ENCODE assay signal across 8 mouse cellular contexts in genomic region chrX:74392535-74393443, GRCm38 (mm10). TPM values are rescaled to one million over a fixed set of nuclear protein-coding genes. Genes with fewer than 3 reads are reported as not detected.
A peak's percentile ranks its signal among the peaks of the same experiment; 100 is the strongest.
DNase-seq lines count a peak whose midpoint lies in the region; ATAC-seq and TF ChIP-seq lines count a peak whose summit lies in the region.

TSS of gene Fam3a (minus strand) at chrX:74393272.
TSS of gene Ikbkg (plus strand) at chrX:74393290.

- H3K4me1 ChIP-seq in ES-E14 (ENCODE audit: control insufficient read depth in 2 of 2, insufficient read depth in 2 of 2, low read length in 2 of 2, poor library complexity in 1 of 2): no peaks in the 10 kb centered on the region
- H3K4me1 ChIP-seq in forebrain, embryonic 15.5 days: peaks cover 6% of the 10 kb centered on the region
- H3K4me1 ChIP-seq in lung, embryonic 15.5 days: 0 out of 2 replicates have a peak, but pooled peaks cover 5% of the 10 kb centered on the region

- no peaks in the 10 kb centered on the region for H3K9me3 ChIP-seq in ES-E14 (ENCODE audit: control insufficient read depth, insufficient read depth, low read depth, low read length)
- no peaks in the 10 kb centered on the region for H3K9me3 ChIP-seq in forebrain, embryonic 15.5 days
- H3K9me3 ChIP-seq in lung, embryonic 15.5 days: no peaks in the 10 kb centered on the region

- in situ Hi-C loops in ES-E14 (cut with MboI; ENCODE audit: low sequenced_read_pairs in 2 of 2, unreplicated experiment in 2 of 2): no loop called here

- DNase-seq in ES-E14 (ENCODE audit: low read depth, low spot score): peak; percentile 63
- peak; percentile 87 for DNase-seq in cerebellum, adult 11-12 months
- peak; percentile 74 for DNase-seq in heart, postnatal 25 days (ENCODE audit: low spot score)
- DNase-seq in layer of hippocampus, adult 8-10 months (ENCODE audit: low spot score in 2 of 2): peak; percentile 63 to 81
- peak; percentile 84 for DNase-seq in ovary, adult 18-20 months (ENCODE audit: low spot score)
- DNase-seq in thymus, postnatal 0 days (ENCODE audit: low spot score): peak; percentile 87

- intact Hi-C loops in heart, postnatal 25 days (cut with DNase I): no loop called here

- peak within 1 kb of the TSS; percentile 55 for H3K4me2 ChIP-seq in forebrain, embryonic 15.5 days (replicated peaks)
- H3K4me2 ChIP-seq in lung, embryonic 15.5 days: peak within 1 kb of the TSS; percentile 63

- H3K27me3 ChIP-seq in forebrain, embryonic 15.5 days: no peaks in the 10 kb centered on the region
- no peaks in the 10 kb centered on the region for H3K27me3 ChIP-seq in lung, embryonic 15.5 days

- 24% methylated on average over 30 of the region's 30 CpGs for WGBS in forebrain, embryonic 15.5 days
- whole genome bisulfite sequencing in lung, embryonic 15.5 days: 18% methylated on average over 27 of the region's 30 CpGs

- H3K27ac ChIP-seq in ES-E14 (ENCODE audit: insufficient read depth, low read depth, low read length, poor library complexity, severe bottlenecking): peak within 1 kb of the TSS; percentile 82
- peak within 1 kb of the TSS; percentile 61 for H3K27ac ChIP-seq in forebrain, embryonic 15.5 days (replicated peaks)
- H3K27ac ChIP-seq in lung, embryonic 15.5 days: peak within 1 kb of the TSS; percentile 81

- no peaks in the 10 kb centered on the region for H3K36me3 ChIP-seq in ES-E14 (ENCODE audit: control insufficient read depth, insufficient read depth, low read length, poor library complexity, severe bottlenecking)
- no peaks in the 10 kb centered on the region for H3K36me3 ChIP-seq in forebrain, embryonic 15.5 days
- no peaks in the 10 kb centered on the region for H3K36me3 ChIP-seq in lung, embryonic 15.5 days

- peak within 1 kb of the TSS; percentile 83 to 94 for H3K4me3 ChIP-seq in ES-E14 (ENCODE audit: insufficient read depth in 1 of 2, low read depth in 1 of 2, low read length in 2 of 2, poor library complexity in 1 of 2, severe bottlenecking in 1 of 2)
- peak within 1 kb of the TSS; percentile 46 for H3K4me3 ChIP-seq in forebrain, embryonic 15.5 days
- peak within 1 kb of the TSS; percentile 56 for H3K4me3 ChIP-seq in lung, embryonic 15.5 days

- H3K9ac ChIP-seq in ES-E14 (ENCODE audit: insufficient read depth, low read depth, low read length, poor library complexity, severe bottlenecking): peak within 1 kb of the TSS; percentile 93
- H3K9ac ChIP-seq in forebrain, embryonic 15.5 days (replicated peaks): peak within 1 kb of the TSS; percentile 59
- H3K9ac ChIP-seq in lung, embryonic 15.5 days: peak within 1 kb of the TSS; percentile 72

- ATAC-seq in forebrain, embryonic 15.5 days (replicated peaks): peak; percentile 100
- ATAC-seq in lung, embryonic 15.5 days (ENCODE audit: borderline replicate concordance, extremely low read depth, low FRiP score, low TSS enrichment): peak; percentile 100

TF ChIP-seq in ES-E14, 5 proteins besides CTCF, POLR2A, EP300 and RAD21:
- TF ChIP-seq HCFC1 (IDR thresholded peaks at IDR 0.05; ENCODE audit: borderline replicate concordance, insufficient read depth, low read length): no peak
- TF ChIP-seq CHD2 (IDR thresholded peaks at IDR 0.05; ENCODE audit: low read depth, low read length): no peak
- no peak for TF ChIP-seq MAFK (IDR thresholded peaks at IDR 0.05; ENCODE audit: insufficient read depth, low read depth, low read length)
- no peak for TF ChIP-seq ZNF384 (IDR thresholded peaks at IDR 0.05; ENCODE audit: low read depth, low read length)
- TF ChIP-seq ZC3H11A (IDR thresholded peaks at IDR 0.05; ENCODE audit: borderline replicate concordance, low read depth, low read length): no peak
TF ChIP-seq in ES-E14: peak in this region for 0.

RNA-seq across cellular contexts. Expression of gene Fam3a, which starts in this region (rescaled TPM):
- total RNA-seq in ES-E14 (2012; rRNA removed): 8.9 and 9.6 TPM in 2 replicates
- 36.3 and 40.1 TPM in 2 replicates for polyA plus RNA-seq in forebrain, embryonic 15.5 days (2015; fragmentation: Nextera tagmentation; extraction: Ambion mirVana)
- 10 to 100 TPM; 15.4 to 19.3 TPM for total RNA-seq in heart, postnatal 25 days (2021)
- total RNA-seq in layer of hippocampus, adult 8-10 months (2022): 10 to 100 TPM; 18.1 to 27.3 (median 21.7) TPM
- 39.6 and 46.7 TPM in 2 replicates for polyA plus RNA-seq in lung, embryonic 15.5 days (2015; fragmentation: Nextera tagmentation; extraction: Ambion mirVana)
- 22.7 and 23.2 TPM in 2 replicates for polyA plus RNA-seq in thymus, postnatal 0 days (2015; fragmentation: Nextera tagmentation; extraction: Ambion mirVana)

RNA-seq across cellular contexts. Expression of gene Ikbkg, which starts in this region (rescaled TPM):
- 15.4 and 25.3 TPM in 2 replicates for total RNA-seq in ES-E14 (2012; rRNA removed)
- 18.1 and 19.7 TPM in 2 replicates for polyA plus RNA-seq in forebrain, embryonic 15.5 days (2015; fragmentation: Nextera tagmentation; extraction: Ambion mirVana)
- total RNA-seq in heart, postnatal 25 days (2021): 10 to 100 TPM; 48.3 to 48.5 TPM
- 10 to 100 TPM; 46.2 to 56.7 (median 50.2) TPM for total RNA-seq in layer of hippocampus, adult 8-10 months (2022)
- polyA plus RNA-seq in lung, embryonic 15.5 days (2015; fragmentation: Nextera tagmentation; extraction: Ambion mirVana): 18.5 and 18.6 TPM in 2 replicates
- 22.7 and 25.1 TPM in 2 replicates for polyA plus RNA-seq in thymus, postnatal 0 days (2015; fragmentation: Nextera tagmentation; extraction: Ambion mirVana)

Comparison
In these comparisons a context has a peak if more than half of its experiments do, and no peak if none do; other contexts are left out.
1. Peak in every context shown above with its lines: DNase-seq, ATAC-seq, H3K4me3 ChIP-seq and H3K27ac ChIP-seq.